Mouse (Mus musculus) olfactory bulb, adult 2 months (tissue): ENCODE data around the gene Igsf21.

Source experiments
- CTCF ChIP-seq: fragments of 200-500 bp; IDR thresholded peaks from 2 replicates; pipeline ENCODE4 v1.5.1; 2012; ENCODE audit warnings: low read depth, mild to moderate bottlenecking, low read length, moderate library complexity; ENCODE audit not compliant: insufficient read depth
- POLR2A ChIP-seq: fragments of 200-500 bp; IDR thresholded peaks from 2 replicates; pipeline ENCODE4 v1.6.1; 2012; ENCODE audit warnings: mild to moderate bottlenecking, low read depth, low read length, moderate library complexity; ENCODE audit not compliant: insufficient read depth

DNA sequence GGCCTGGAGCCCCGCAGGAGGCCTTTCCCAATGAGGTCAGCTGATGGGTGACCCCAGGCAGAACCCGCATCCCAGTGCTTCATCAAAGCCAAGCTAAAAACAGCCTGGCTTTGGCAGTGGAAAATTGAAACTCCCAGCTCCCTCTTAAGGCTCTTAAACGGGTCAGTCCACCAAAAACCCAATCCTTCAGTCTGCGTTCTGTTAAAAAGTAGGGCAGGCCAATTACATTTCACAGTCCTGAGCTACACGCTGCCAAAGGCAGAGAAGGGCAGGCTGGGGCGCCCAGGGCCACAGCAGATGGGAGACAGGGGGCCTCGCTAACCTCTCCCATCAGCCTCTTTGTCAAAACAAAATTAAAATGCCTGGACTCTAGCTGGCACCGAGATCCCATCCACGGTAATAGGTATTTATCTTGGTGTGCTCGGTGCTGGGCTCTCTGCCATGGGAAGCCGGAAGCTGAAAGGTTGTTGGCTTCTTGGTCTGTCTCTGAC is 162.0 kb downstream of the Igsf21 start:
- TF ChIP-seq POLR2A: no peak
- no peak for TF ChIP-seq CTCF
